Comparison of ENCODE assay signal across 11 mouse cellular contexts in genomic region chr13:41113940-41114339, GRCm38 (mm10). TPM values are rescaled to one million over a fixed set of nuclear protein-coding genes. Genes with fewer than 3 reads are reported as not detected.
DNase-seq lines count a peak whose midpoint lies in the region; ATAC-seq lines count a peak whose summit lies in the region.
"Had no signal": no experiment of that assay in that cellular context is flagged by ENCODE, and none has a peak within 500 bp of the region (broad histone marks: within the 10 kb centered on the region; RNA-seq: fewer than 3 reads in every experiment).

Gene Sycp2l (plus strand): TSS chr13:41114307.

- peak within 1 kb of the TSS; percentile 38 for H3K4me3 ChIP-seq in hindbrain, embryonic 10.5 days
- no peak within 1 kb of the TSS for H3K4me3 ChIP-seq in hindbrain, embryonic 11.5 days (ENCODE audit: low read depth, low read length)
- H3K4me3 ChIP-seq in embryonic facial prominence, embryonic 10.5 days = peak within 1 kb of the TSS; percentile 46
- H3K4me3 ChIP-seq in hindbrain, embryonic 16.5 days (ENCODE audit: low read length) = no peak within 1 kb of the TSS
- no peak within 1 kb of the TSS for H3K4me3 ChIP-seq in midbrain, embryonic 12.5 days

- DNase-seq in hindbrain, embryonic 10.5 days (ENCODE audit: low spot score) = no peak
- no peak for DNase-seq in hindbrain, embryonic 11.5 days (ENCODE audit: low spot score)
- DNase-seq in embryonic facial prominence, embryonic 10.5 days (ENCODE audit: low spot score) = peak; percentile 33
- DNase-seq in retina, postnatal 1 day = no peak
- DNase-seq in cerebellum, adult 11 months = no peak
- DNase-seq in ovary, adult 18-20 months (ENCODE audit: low spot score) = no peak
- DNase-seq: adrenal gland, postnatal 14 days; embryo, embryonic 11 days; lung, postnatal 14 days had no signal

- no peaks in the 10 kb centered on the region for H3K36me3 ChIP-seq in hindbrain, embryonic 10.5 days
- no peaks in the 10 kb centered on the region for H3K36me3 ChIP-seq in hindbrain, embryonic 11.5 days (ENCODE audit: control insufficient read depth, insufficient read depth, low read length)
- no peaks in the 10 kb centered on the region for H3K36me3 ChIP-seq in embryonic facial prominence, embryonic 10.5 days (replicated peaks)
- no peaks in the 10 kb centered on the region for H3K36me3 ChIP-seq in hindbrain, embryonic 16.5 days (ENCODE audit: control insufficient read depth, insufficient read depth, low read length)
- H3K36me3 ChIP-seq in midbrain, embryonic 12.5 days = no peaks in the 10 kb centered on the region

- ATAC-seq in hindbrain, embryonic 11.5 days (ENCODE audit: low FRiP score) = no peak
- ATAC-seq in hindbrain, embryonic 16.5 days = no peak
- ATAC-seq in midbrain, embryonic 12.5 days (ENCODE audit: low FRiP score, low read depth) = no peak

- no peaks in the 10 kb centered on the region for H3K9me3 ChIP-seq in hindbrain, embryonic 10.5 days
- no peaks in the 10 kb centered on the region for H3K9me3 ChIP-seq in hindbrain, embryonic 11.5 days (ENCODE audit: control insufficient read depth, low read length)
- no peaks in the 10 kb centered on the region for H3K9me3 ChIP-seq in embryonic facial prominence, embryonic 10.5 days
- H3K9me3 ChIP-seq in hindbrain, embryonic 16.5 days (ENCODE audit: control insufficient read depth, low read length) = no peaks in the 10 kb centered on the region
- H3K9me3 ChIP-seq in midbrain, embryonic 12.5 days = no peaks in the 10 kb centered on the region

- no peak within 1 kb of the TSS for H3K27ac ChIP-seq in hindbrain, embryonic 10.5 days
- no peak within 1 kb of the TSS for H3K27ac ChIP-seq in hindbrain, embryonic 11.5 days (ENCODE audit: low read depth, low read length)
- H3K27ac ChIP-seq in embryonic facial prominence, embryonic 10.5 days (replicated peaks) = no peak within 1 kb of the TSS
- H3K27ac ChIP-seq in hindbrain, embryonic 16.5 days (ENCODE audit: low read depth, low read length) = no peak within 1 kb of the TSS
- H3K27ac ChIP-seq in midbrain, embryonic 12.5 days (replicated peaks) = no peak within 1 kb of the TSS

- peaks cover 9% of the 10 kb centered on the region for H3K4me1 ChIP-seq in hindbrain, embryonic 10.5 days (replicated peaks)
- no peaks in the 10 kb centered on the region for H3K4me1 ChIP-seq in hindbrain, embryonic 11.5 days (replicated peaks; ENCODE audit: control insufficient read depth, insufficient read depth, low read length)
- H3K4me1 ChIP-seq in embryonic facial prominence, embryonic 10.5 days = peaks cover 11% of the 10 kb centered on the region
- H3K4me1 ChIP-seq in hindbrain, embryonic 16.5 days (ENCODE audit: control insufficient read depth, insufficient read depth, low read depth, low read length) = no peaks in the 10 kb centered on the region
- H3K4me1 ChIP-seq in midbrain, embryonic 12.5 days = no peaks in the 10 kb centered on the region

- no peak within 1 kb of the TSS for H3K4me2 ChIP-seq in hindbrain, embryonic 11.5 days (replicated peaks; ENCODE audit: low read depth, low read length)
- H3K4me2 ChIP-seq in hindbrain, embryonic 16.5 days (ENCODE audit: low read length) = peak within 1 kb of the TSS; percentile 22
- H3K4me2 ChIP-seq in midbrain, embryonic 12.5 days (replicated peaks) = peak within 1 kb of the TSS; percentile 32

- peaks cover 44% of the 10 kb centered on the region for H3K27me3 ChIP-seq in hindbrain, embryonic 10.5 days (ENCODE audit: insufficient read depth, poor library complexity, severe bottlenecking)
- H3K27me3 ChIP-seq in hindbrain, embryonic 11.5 days (ENCODE audit: control insufficient read depth, insufficient read depth, low read length) = no peaks in the 10 kb centered on the region
- H3K27me3 ChIP-seq in embryonic facial prominence, embryonic 10.5 days (replicated peaks; ENCODE audit: low read depth, poor library complexity, severe bottlenecking) = peaks cover 64% of the 10 kb centered on the region
- no peaks in the 10 kb centered on the region; the same call in 1 of the 2 replicates for H3K27me3 ChIP-seq in hindbrain, embryonic 16.5 days (replicated peaks; ENCODE audit: control insufficient read depth, insufficient read depth, low read length)
- peaks cover 22% of the 10 kb centered on the region for H3K27me3 ChIP-seq in midbrain, embryonic 12.5 days

- no peak within 1 kb of the TSS for H3K9ac ChIP-seq in hindbrain, embryonic 11.5 days (ENCODE audit: low read depth, low read length)
- no peak within 1 kb of the TSS for H3K9ac ChIP-seq in hindbrain, embryonic 16.5 days (ENCODE audit: low read depth, low read length)
- no peak within 1 kb of the TSS for H3K9ac ChIP-seq in midbrain, embryonic 12.5 days (replicated peaks)

- 33% methylated on average over 14 of the region's 14 CpGs for WGBS in hindbrain, embryonic 10.5 days
- WGBS in hindbrain, embryonic 11.5 days = 22% methylated on average over 14 of the region's 14 CpGs
- 24% methylated on average over 14 of the region's 14 CpGs for WGBS in embryonic facial prominence, embryonic 10.5 days
- 30% methylated on average over 14 of the region's 14 CpGs for WGBS in hindbrain, embryonic 16.5 days
- WGBS in midbrain, embryonic 12.5 days = 26% methylated on average over 14 of the region's 14 CpGs

RNA-seq across cellular contexts. Expression of gene Sycp2l, which starts in this region (rescaled TPM):
- polyA plus RNA-seq in hindbrain, embryonic 10.5 days (2016; fragmentation: Nextera tagmentation; extraction: Ambion mirVana) = 0.15 TPM in 1 of 2 replicates, not detected in the other
- polyA plus RNA-seq in hindbrain, embryonic 11.5 days (2014; fragmentation: Nextera tagmentation; extraction: Ambion mirVana) = not detected in 2 replicates
- polyA plus RNA-seq in embryonic facial prominence, embryonic 10.5 days (2016; fragmentation: Nextera tagmentation; extraction: Ambion mirVana) = 0.12 TPM in 1 of 2 replicates, not detected in the other
- polyA plus RNA-seq in hindbrain, embryonic 16.5 days (2015; fragmentation: Nextera tagmentation; extraction: Ambion mirVana) = 0.09 TPM in 1 of 2 replicates, not detected in the other
- polyA plus RNA-seq in midbrain, embryonic 12.5 days (2016; fragmentation: Nextera tagmentation; extraction: Ambion mirVana) = not detected in 2 replicates

Comparison
In these comparisons a context has a peak if more than half of its experiments do, and no peak if none do; other contexts are left out.
1. Peak in DNase-seq and H3K4me3 ChIP-seq in embryonic facial prominence, embryonic 10.5 days; RNA of the gene not detected or under 1 TPM.